Mouse (Mus musculus) stomach, embryonic 14.5 days (tissue): Measurements from ENCODE around the gene Mical3. TPM values are rescaled to one million over a fixed set of nuclear protein-coding genes. Genes with fewer than 3 reads are reported as not detected.

Experiments used
- ATAC-seq: fragments of 200-750 bp; cut with Nextera tagmentation; 2 replicates; pipeline ENCODE4 v1.8.0; 2017; ENCODE audit warnings: low read depth, moderate TSS enrichment; ENCODE audit not compliant: insufficient number of reproducible peaks, insufficient read depth, low FRiP score
- H3K27ac ChIP-seq: fragments of 300-500 bp; sonication (generic); 2 replicates; pipeline ENCODE4 v1.5.1; 2014; ENCODE audit warnings: mild to moderate bottlenecking, low read length, moderate library complexity, mixed read lengths
- H3K27me3 ChIP-seq: fragments of 300-500 bp; sonication (generic); 2 replicates; pipeline ENCODE4 v1.6.1; 2014; ENCODE audit warnings: low read length, control low read depth, mixed read lengths; ENCODE audit not compliant: control insufficient read depth, insufficient read depth
- H3K36me3 ChIP-seq: fragments of 300-500 bp; sonication (generic); 2 replicates; pipeline ENCODE4 v1.6.1; 2014; ENCODE audit warnings: mild to moderate bottlenecking, control low read depth, low read length, moderate library complexity, mixed read lengths; ENCODE audit not compliant: control insufficient read depth, insufficient read depth
- H3K4me1 ChIP-seq: fragments of 300-500 bp; sonication (generic); 2 replicates; pipeline ENCODE4 v1.6.1; 2014; ENCODE audit warnings: low read length, control low read depth, mixed read lengths; ENCODE audit not compliant: control insufficient read depth, insufficient read depth
- H3K4me2 ChIP-seq: fragments of 300-500 bp; sonication (generic); replicated peaks from 2 replicates; pipeline ENCODE4 v1.6.1; 2014; ENCODE audit warnings: low read depth, low read length, control low read depth
- H3K4me3 ChIP-seq: fragments of 300-500 bp; sonication (generic); 2 replicates; pipeline ENCODE4 v1.5.1; 2014; ENCODE audit warnings: low read depth, low read length, control low read depth
- H3K9ac ChIP-seq: fragments of 300-500 bp; sonication (generic); replicated peaks from 2 replicates; pipeline ENCODE4 v1.6.1; 2014; ENCODE audit warnings: low read depth, mild to moderate bottlenecking, control low read depth, low read length, moderate library complexity, mixed read lengths
- H3K9me3 ChIP-seq: fragments of 300-500 bp; sonication (generic); 2 replicates; pipeline ENCODE4 v1.6.1; 2016; ENCODE audit warnings: low read depth, low read length, control low read depth; ENCODE audit not compliant: control insufficient read depth
- WGBS: fragments of 180-500 bp; shearing (Covaris S2); extraction: QIAGEN DNeasy Blood & Tissue Kit; methylation state at CpG from one replicate; pipeline ENCODE4 v1.1.7; 2014; 5-methylcytosine and 5-hydroxymethylcytosine counted together
- polyA plus RNA-seq: library from polyadenylated mRNA; unstranded; fragments of >200 nt; fragmentation: Nextera tagmentation; extraction: Ambion mirVana; gene quantifications from 2 replicates; pipeline ENCODE4 v1.2.1, GENCODE M21; 2014

Mical3 gene
- polyA plus RNA-seq, 1 experiment from 2014 or later, result 24.8 TPM

- H3K4me3 ChIP-seq, result no peak overlapping the region
- no peak overlapping the region for H3K27ac ChIP-seq
- 63% methylated on average over 6 of the region's 6 CpGs for WGBS
- ATAC-seq, result no peak
- no peaks in the 10 kb centered on the region for H3K36me3 ChIP-seq
- no peak overlapping the region for H3K4me2 ChIP-seq
- H3K4me1 ChIP-seq, result peaks cover 5% of the 10 kb centered on the region
- no peak overlapping the region for H3K9ac ChIP-seq
- H3K27me3 ChIP-seq, result no peaks in the 10 kb centered on the region
- no peaks in the 10 kb centered on the region for H3K9me3 ChIP-seq
Measured at GRCm38 (mm10) chr6:121171102-121171501, 40.3 kb upstream of the Mical3 start.

- Histone ChIP-seq H3K4me3 (no peak overlapping the region), H3K9ac (no peak overlapping the region), H3K9me3 (no peaks in the 10 kb centered on the region), H3K27ac (no peak overlapping the region), H3K4me1 (peaks cover 8% of the 10 kb centered on the region), H3K27me3 (no peaks in the 10 kb centered on the region), H3K36me3 (no peaks in the 10 kb centered on the region), H3K4me2 (no peak overlapping the region)
- WGBS, result 64% methylated on average over 7 of the region's 7 CpGs
- ATAC-seq, result no peak; the same call in 1 of the 2 replicates
Measured at GRCm38 (mm10) chr6:121167381-121167975, 36.7 kb upstream of the Mical3 start.

GRCm38 (mm10) chr6:121166098-121166552, 35.3 kb upstream of the Mical3 start:
- Histone ChIP-seq H3K4me2 (no peak overlapping the region), H3K9ac (no peak overlapping the region), H3K27ac (peak overlapping the region; percentile 3; the same call in 1 of the 2 replicates), H3K4me1 (peaks cover 8% of the 10 kb centered on the region), H3K27me3 (no peaks in the 10 kb centered on the region), H3K9me3 (no peaks in the 10 kb centered on the region), H3K4me3 (no peak overlapping the region), H3K36me3 (no peaks in the 10 kb centered on the region)
- ATAC-seq, result peak; percentile 66
- WGBS, result 24% methylated on average over 10 of the region's 10 CpGs

- 63% methylated on average over 12 of the region's 12 CpGs for WGBS
- ATAC-seq, result no peak
- no peaks in the 10 kb centered on the region for H3K9me3 ChIP-seq
- no peaks in the 10 kb centered on the region for H3K36me3 ChIP-seq
- H3K4me1 ChIP-seq, result peaks cover 8% of the 10 kb centered on the region
- H3K9ac ChIP-seq, result no peak overlapping the region
- no peaks in the 10 kb centered on the region for H3K27me3 ChIP-seq
- no peak overlapping the region for H3K27ac ChIP-seq
- no peak overlapping the region for H3K4me3 ChIP-seq
- no peak overlapping the region for H3K4me2 ChIP-seq
Measured at GRCm38 (mm10) chr6:121162616-121163015, 31.8 kb upstream of the Mical3 start.

GRCm38 (mm10) chr6:121160126-121160525, 29.3 kb upstream of the Mical3 start:
- Histone ChIP-seq H3K4me2 (no peak overlapping the region), H3K4me3 (no peak overlapping the region), H3K36me3 (no peaks in the 10 kb centered on the region), H3K27ac (no peak overlapping the region), H3K9me3 (no peaks in the 10 kb centered on the region), H3K9ac (no peak overlapping the region), H3K4me1 (peaks cover 4% of the 10 kb centered on the region; the same call in 1 of the 2 replicates), H3K27me3 (no peaks in the 10 kb centered on the region)
- ATAC-seq, result peak; percentile 72; the same call in 1 of the 2 replicates
- WGBS, result 42% methylated on average over 6 of the region's 6 CpGs

- no peak overlapping the region for H3K9ac ChIP-seq
- 76% methylated on average over 5 of the region's 5 CpGs for WGBS
- H3K36me3 ChIP-seq, result no peaks in the 10 kb centered on the region
- no peak overlapping the region for H3K27ac ChIP-seq
- no peak overlapping the region for H3K4me3 ChIP-seq
- H3K27me3 ChIP-seq, result no peaks in the 10 kb centered on the region
- no peak overlapping the region for H3K4me2 ChIP-seq
- ATAC-seq, result 0 out of 2 replicates have a peak, but pooled peaks have one; percentile 19
- H3K4me1 ChIP-seq, result peaks cover 4% of the 10 kb centered on the region; the same call in 1 of the 2 replicates
- no peaks in the 10 kb centered on the region for H3K9me3 ChIP-seq
Measured at GRCm38 (mm10) chr6:121159616-121160015, 28.8 kb upstream of the Mical3 start.

- Histone ChIP-seq H3K27ac (no peak overlapping the region), H3K4me1 (peaks cover 9% of the 10 kb centered on the region; the same call in 1 of the 2 replicates), H3K9me3 (no peaks in the 10 kb centered on the region), H3K9ac (no peak overlapping the region), H3K36me3 (no peaks in the 10 kb centered on the region), H3K4me3 (no peak overlapping the region), H3K4me2 (no peak overlapping the region), H3K27me3 (no peaks in the 10 kb centered on the region)
- ATAC-seq, result no peak
- WGBS, result 76% methylated on average over 2 of the region's 2 CpGs
Measured at GRCm38 (mm10) chr6:121156030-121156429, 25.2 kb upstream of the Mical3 start.

GRCm38 (mm10) chr6:121154451-121155300, 23.9 kb upstream of the Mical3 start:
- H3K36me3 ChIP-seq, result no peaks in the 10 kb centered on the region
- no peaks in the 10 kb centered on the region for H3K9me3 ChIP-seq
- peaks cover 9% of the 10 kb centered on the region; the same call in 1 of the 2 replicates for H3K4me1 ChIP-seq
- WGBS, result 83% methylated on average over 16 of the region's 16 CpGs
- no peak overlapping the region for H3K4me3 ChIP-seq
- ATAC-seq, result no peak
- H3K9ac ChIP-seq, result no peak overlapping the region
- H3K27me3 ChIP-seq, result no peaks in the 10 kb centered on the region
- H3K27ac ChIP-seq, result no peak overlapping the region
- no peak overlapping the region for H3K4me2 ChIP-seq
